Mouse (Mus musculus) embryonic facial prominence, embryonic 15.5 days (tissue): ENCODE data around the gene C1qtnf3. TPM values are rescaled to one million over a fixed set of nuclear protein-coding genes. Genes with fewer than 3 reads are reported as not detected.

Experiments
- ATAC-seq: fragments of 200-750 bp; cut with Nextera tagmentation; 2 replicates; pipeline ENCODE4 v1.8.0; 2017; ENCODE audit warnings: low read depth, moderate TSS enrichment; ENCODE audit not compliant: insufficient number of reproducible peaks, low FRiP score, low TSS enrichment
- H3K27ac ChIP-seq: fragments of 300-500 bp; sonication (generic); replicated peaks from 2 replicates; pipeline ENCODE4 v1.5.1; 2015; ENCODE audit warnings: mild to moderate bottlenecking, inconsistent platforms
- H3K27me3 ChIP-seq: fragments of 300-500 bp; sonication (generic); 2 replicates; pipeline ENCODE4 v1.6.1; 2015; ENCODE audit warnings: inconsistent platforms
- H3K36me3 ChIP-seq: fragments of 300-500 bp; sonication (generic); 2 replicates; pipeline ENCODE4 v1.6.1; 2015; ENCODE audit warnings: mild to moderate bottlenecking, inconsistent platforms
- H3K4me1 ChIP-seq: fragments of 300-500 bp; sonication (generic); 2 replicates; pipeline ENCODE4 v1.6.1; 2015; ENCODE audit warnings: inconsistent platforms
- H3K4me2 ChIP-seq: fragments of 300-500 bp; sonication (generic); replicated peaks from 2 replicates; pipeline ENCODE4 v1.6.1; 2015; ENCODE audit warnings: mild to moderate bottlenecking, inconsistent platforms
- H3K4me3 ChIP-seq: fragments of 300-500 bp; sonication (generic); replicated peaks from 2 replicates; pipeline ENCODE4 v1.5.1; 2015; ENCODE audit warnings: mild to moderate bottlenecking, inconsistent platforms
- H3K9ac ChIP-seq: fragments of 300-500 bp; sonication (generic); 2 replicates; pipeline ENCODE4 v1.6.1; 2015; ENCODE audit warnings: inconsistent platforms
- H3K9me3 ChIP-seq: fragments of 300-500 bp; sonication (generic); replicated peaks from 2 replicates; pipeline ENCODE4 v1.6.1; 2016; ENCODE audit warnings: inconsistent platforms
- WGBS: fragments of 180-500 bp; shearing (Covaris S2); methylation state at CpG from one replicate; pipeline ENCODE4 v1.1.7; 2015; 5-methylcytosine and 5-hydroxymethylcytosine counted together
- polyA plus RNA-seq: library from polyadenylated mRNA; unstranded; fragments of >200 nt; fragmentation: Nextera tagmentation; extraction: Ambion mirVana; gene quantifications from 2 replicates; pipeline ENCODE4 v1.2.1, GENCODE M21; 2015

C1qtnf3 gene
- polyA plus RNA-seq, 1 experiment from 2014 or later, result 44.5 TPM

DNA sequence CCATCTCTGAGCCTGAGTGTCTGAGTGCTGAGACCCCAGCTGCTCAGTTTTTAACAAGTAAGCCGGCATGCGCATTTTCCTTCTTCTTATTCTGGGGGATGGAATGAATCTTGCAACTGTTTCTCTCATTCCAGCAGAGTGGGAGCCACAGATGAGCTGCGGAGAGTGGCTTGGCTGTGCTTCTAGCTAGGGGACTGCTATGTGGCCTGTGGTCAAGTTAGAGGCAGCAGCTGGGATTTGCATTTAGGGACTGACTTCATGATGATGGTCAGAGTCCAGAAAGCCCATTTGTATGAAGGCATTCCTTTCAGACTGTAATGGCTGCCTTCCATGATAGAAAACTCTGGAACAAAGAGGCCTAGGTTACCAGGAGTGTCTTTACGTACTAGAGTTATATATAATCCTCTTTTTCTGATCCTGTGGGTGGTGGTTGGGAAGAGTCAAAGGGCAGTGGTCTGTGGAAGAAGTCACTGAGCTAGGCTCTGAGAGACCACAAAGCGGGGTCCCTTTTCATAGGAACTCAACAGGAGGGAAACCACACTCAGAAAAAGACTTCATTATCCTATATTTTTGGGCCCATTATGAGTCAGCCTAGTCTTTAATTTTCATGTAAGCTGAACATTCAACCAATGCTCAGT is 23.4 kb upstream of the C1qtnf3 start:
- Histone ChIP-seq H3K4me1 (no peaks in the 10 kb centered on the region), H3K27me3 (no peaks in the 10 kb centered on the region), H3K36me3 (no peaks in the 10 kb centered on the region), H3K4me3 (no peak overlapping the region), H3K4me2 (no peak overlapping the region), H3K27ac (no peak overlapping the region), H3K9me3 (no peaks in the 10 kb centered on the region), H3K9ac (no peak overlapping the region)
- 78% methylated on average over 5 of the region's 5 CpGs for WGBS
- ATAC-seq, result peak; percentile 75

GRCm38 (mm10) chr15:10933930-10934329 is 18.2 kb upstream of the C1qtnf3 start:
- ATAC-seq, result no peak
- Histone ChIP-seq H3K4me2 (no peak overlapping the region), H3K9ac (no peak overlapping the region), H3K9me3 (no peaks in the 10 kb centered on the region), H3K27me3 (no peaks in the 10 kb centered on the region), H3K27ac (no peak overlapping the region), H3K36me3 (no peaks in the 10 kb centered on the region), H3K4me3 (no peak overlapping the region), H3K4me1 (no peaks in the 10 kb centered on the region)
- 60% methylated on average over 1 of the region's 1 CpGs for WGBS

DNA sequence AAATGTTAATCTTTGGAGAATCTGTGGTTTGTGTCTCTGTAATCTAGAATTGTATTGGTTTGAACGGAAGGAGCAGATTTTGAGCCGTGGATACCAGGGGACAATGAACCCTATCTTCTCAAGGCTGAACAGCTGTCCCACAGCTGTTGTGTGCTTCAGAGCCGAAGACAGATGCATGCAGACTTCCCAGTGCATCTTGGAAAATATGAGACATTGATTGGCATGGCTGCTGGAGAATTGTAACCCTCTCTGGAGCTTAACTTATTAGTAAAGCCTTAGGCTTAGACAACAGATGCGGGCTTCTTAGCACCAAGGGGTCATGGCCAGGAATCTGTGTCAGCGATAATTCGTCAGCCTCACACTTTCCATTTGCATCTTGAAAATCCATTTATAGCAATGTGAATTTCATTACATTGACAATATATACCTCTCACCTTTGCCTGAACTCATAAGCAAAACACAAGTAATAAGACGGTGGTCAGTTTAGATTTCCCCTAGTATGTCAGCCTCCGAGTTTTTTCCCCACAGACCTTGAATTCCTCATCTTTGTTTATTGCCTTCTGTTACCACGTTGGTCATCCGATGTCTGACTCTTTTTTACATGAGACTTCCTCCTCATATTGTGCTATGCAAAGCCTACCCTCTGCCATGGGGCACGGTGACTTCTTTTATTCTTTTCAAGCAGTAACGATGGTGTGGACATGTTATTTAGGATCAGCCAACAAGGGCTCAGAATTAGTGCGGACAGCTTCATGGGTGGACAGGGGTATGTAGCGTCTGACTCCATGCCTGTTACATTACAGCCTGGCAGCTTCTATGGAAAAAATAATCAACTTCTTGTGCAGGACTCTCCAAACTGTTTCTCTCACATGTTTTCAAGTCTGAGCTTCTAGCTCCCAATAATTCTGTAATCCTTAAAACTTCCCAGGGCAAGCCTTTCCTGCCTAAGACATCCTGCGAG is 11.7 kb upstream of the C1qtnf3 start:
- peak; percentile 79 for ATAC-seq
- H3K9me3 ChIP-seq, result no peaks in the 10 kb centered on the region
- H3K4me1 ChIP-seq, result 0 out of 2 replicates have a peak, but pooled peaks cover 13% of the 10 kb centered on the region
- no peaks in the 10 kb centered on the region for H3K36me3 ChIP-seq
- H3K27ac ChIP-seq, result peak overlapping the region; percentile 82
- H3K9ac ChIP-seq, result no peak overlapping the region
- no peak overlapping the region for H3K4me2 ChIP-seq
- H3K4me3 ChIP-seq, result no peak overlapping the region
- H3K27me3 ChIP-seq, result no peaks in the 10 kb centered on the region
- 47% methylated on average over 15 of the region's 15 CpGs for WGBS

- H3K27ac ChIP-seq, result peak overlapping the region; percentile 82; the same call in 1 of the 2 replicates
- no peaks in the 10 kb centered on the region for H3K36me3 ChIP-seq
- ATAC-seq, result no peak
- no peaks in the 10 kb centered on the region for H3K9me3 ChIP-seq
- H3K27me3 ChIP-seq, result no peaks in the 10 kb centered on the region
- no peak overlapping the region for H3K9ac ChIP-seq
- no peak overlapping the region for H3K4me3 ChIP-seq
- H3K4me2 ChIP-seq, result no peak overlapping the region
- H3K4me1 ChIP-seq, result 0 out of 2 replicates have a peak, but pooled peaks cover 13% of the 10 kb centered on the region
- WGBS, result 53% methylated on average over 6 of the region's 6 CpGs
These were observed 10.2 kb upstream of the C1qtnf3 start for GRCm38 (mm10) chr15:10941901-10942300.

- no peaks in the 10 kb centered on the region for H3K9me3 ChIP-seq
- no peaks in the 10 kb centered on the region for H3K27me3 ChIP-seq
- no peak overlapping the region for H3K4me2 ChIP-seq
- H3K4me1 ChIP-seq, result peaks cover 12% of the 10 kb centered on the region
- WGBS, result 74% methylated on average over 1 of the region's 1 CpGs
- H3K27ac ChIP-seq, result no peak overlapping the region
- no peaks in the 10 kb centered on the region for H3K36me3 ChIP-seq
- no peak overlapping the region for H3K9ac ChIP-seq
- peak; percentile 51; the same call in 1 of the 2 replicates for ATAC-seq
- no peak overlapping the region for H3K4me3 ChIP-seq
These were observed 4.3 kb upstream of the C1qtnf3 start for GRCm38 (mm10) chr15:10947852-10948251.

DNA sequence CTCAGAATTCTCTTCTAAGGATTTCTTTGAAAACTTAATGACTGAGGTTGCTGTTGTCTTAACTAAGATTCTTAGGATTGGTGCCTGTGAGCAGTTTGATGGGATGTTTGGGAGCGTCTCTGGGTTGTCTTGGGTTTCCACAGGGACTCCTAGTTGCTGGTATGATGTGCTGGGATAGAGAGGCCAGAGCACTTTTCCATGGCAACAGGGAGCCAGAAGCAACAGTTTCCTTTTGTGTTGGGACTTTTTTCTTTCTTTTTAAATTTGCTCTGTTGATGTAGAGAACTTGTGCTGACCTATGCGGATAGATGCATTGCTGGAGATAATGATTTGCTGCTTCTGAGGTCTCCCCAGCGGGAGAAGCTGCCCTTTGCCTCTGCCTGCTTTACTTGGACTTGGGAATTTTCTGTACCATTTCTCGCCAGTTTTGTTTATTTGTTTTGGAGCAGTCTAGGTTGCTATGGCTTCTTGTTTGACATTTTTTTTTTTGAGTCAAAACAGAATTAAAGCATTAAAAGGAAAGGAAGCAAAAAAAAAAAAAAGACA is 701 bp downstream of the C1qtnf3 start:
- Histone ChIP-seq H3K36me3 (no peaks in the 10 kb centered on the region), H3K4me3 (0 out of 2 replicates have a peak overlapping the region, but pooled peaks have one; percentile 4), H3K4me2 (peak overlapping the region; percentile 19; the same call in 1 of the 2 replicates), H3K27me3 (no peaks in the 10 kb centered on the region), H3K4me1 (peaks cover 19% of the 10 kb centered on the region), H3K9me3 (no peaks in the 10 kb centered on the region), H3K27ac (peak overlapping the region; percentile 69), H3K9ac (no peak overlapping the region)
- no peak for ATAC-seq
- 55% methylated on average over 4 of the region's 4 CpGs for WGBS

GRCm38 (mm10) chr15:10953465-10953864 is 1.3 kb downstream of the C1qtnf3 start:
- no peak overlapping the region for H3K9ac ChIP-seq
- peaks cover 19% of the 10 kb centered on the region for H3K4me1 ChIP-seq
- peak; percentile 75 for ATAC-seq
- no peaks in the 10 kb centered on the region for H3K36me3 ChIP-seq
- no peak overlapping the region for H3K4me3 ChIP-seq
- H3K4me2 ChIP-seq, result no peak overlapping the region
- H3K9me3 ChIP-seq, result no peaks in the 10 kb centered on the region
- H3K27ac ChIP-seq, result no peak overlapping the region
- whole genome bisulfite sequencing, result 59% methylated on average over 1 of the region's 1 CpGs
- no peaks in the 10 kb centered on the region for H3K27me3 ChIP-seq

DNA sequence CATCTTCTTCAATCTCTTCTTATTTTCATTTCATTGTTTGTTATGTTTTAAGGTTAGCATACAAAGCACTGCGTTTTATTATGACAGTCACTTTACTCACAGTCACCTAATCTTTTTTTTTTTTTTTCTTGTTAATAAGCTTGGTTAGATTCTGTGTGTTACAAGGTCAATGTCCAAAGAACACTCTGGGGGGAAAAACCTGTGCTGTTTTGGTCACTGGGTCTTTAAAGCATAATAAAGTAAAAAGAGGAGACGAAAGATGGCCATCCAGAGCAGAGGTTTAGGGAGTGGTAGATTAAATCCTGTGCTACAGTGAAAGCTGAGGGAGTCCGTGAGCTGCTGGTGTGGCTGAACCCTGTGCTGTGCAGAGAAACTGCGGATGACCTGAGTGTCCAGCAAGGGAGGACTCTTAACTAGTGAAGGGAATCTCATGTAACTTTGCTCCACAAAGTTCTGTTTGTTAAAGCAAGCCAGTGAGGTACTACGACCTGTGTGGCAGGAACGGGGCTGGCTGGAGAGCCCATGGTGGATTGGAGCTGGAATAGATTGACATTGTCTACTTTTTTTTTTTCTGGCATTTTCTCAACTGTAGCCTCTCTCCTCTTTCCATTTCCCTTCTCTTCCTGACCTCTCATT is 2.4 kb downstream of the C1qtnf3 start:
- Histone ChIP-seq H3K9ac (no peak overlapping the region), H3K27ac (no peak overlapping the region), H3K36me3 (no peaks in the 10 kb centered on the region), H3K4me1 (peaks cover 19% of the 10 kb centered on the region), H3K4me2 (no peak overlapping the region), H3K9me3 (no peaks in the 10 kb centered on the region), H3K27me3 (no peaks in the 10 kb centered on the region), H3K4me3 (no peak overlapping the region)
- 86% methylated on average over 6 of the region's 6 CpGs for WGBS
- no peak for ATAC-seq

DNA sequence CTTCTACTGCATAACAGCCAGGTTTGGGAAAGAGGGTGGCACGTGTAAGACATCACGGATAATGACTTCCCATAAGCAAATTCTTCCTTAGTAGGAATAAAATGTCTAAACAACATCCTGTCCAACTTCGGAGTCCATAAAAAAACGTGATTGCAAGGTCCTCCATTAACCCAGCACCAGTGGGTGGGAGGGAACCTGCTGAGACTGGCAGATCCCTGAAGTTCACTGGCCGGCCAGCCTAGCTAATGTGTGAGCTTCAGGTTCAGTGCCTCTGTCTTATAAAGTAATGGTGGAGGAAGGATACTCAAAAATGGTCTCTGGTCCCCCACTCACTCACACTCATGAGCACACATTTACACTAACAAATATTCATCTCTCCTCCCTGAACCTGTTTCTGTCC is 3.0 kb downstream of the C1qtnf3 start:
- H3K4me1 ChIP-seq, result peaks cover 19% of the 10 kb centered on the region
- H3K9me3 ChIP-seq, result no peaks in the 10 kb centered on the region
- no peak for ATAC-seq
- H3K9ac ChIP-seq, result no peak overlapping the region
- WGBS, result 64% methylated on average over 5 of the region's 5 CpGs
- H3K27ac ChIP-seq, result no peak overlapping the region
- no peaks in the 10 kb centered on the region for H3K36me3 ChIP-seq
- H3K27me3 ChIP-seq, result no peaks in the 10 kb centered on the region
- H3K4me2 ChIP-seq, result no peak overlapping the region
- H3K4me3 ChIP-seq, result no peak overlapping the region

DNA sequence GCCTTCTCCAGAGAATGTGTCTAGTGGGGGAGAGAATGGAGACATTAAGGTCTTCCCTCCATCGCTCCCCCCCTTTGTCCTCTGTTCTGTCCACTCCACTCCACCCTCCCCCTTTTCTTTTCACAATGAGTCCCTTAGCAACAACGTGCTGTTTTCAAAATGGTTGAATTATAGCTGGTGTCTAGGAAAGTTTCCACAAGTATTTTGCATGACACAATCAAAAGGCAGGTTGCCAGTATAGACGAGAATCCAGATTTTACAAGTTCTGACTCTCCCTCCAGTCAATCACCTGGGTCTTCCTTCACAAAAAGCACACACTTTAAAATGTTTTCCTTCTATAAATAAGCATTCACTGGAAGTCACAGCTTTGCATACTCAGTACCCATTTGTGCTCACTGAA is 4.6 kb downstream of the C1qtnf3 start:
- H3K4me1 ChIP-seq, result peaks cover 18% of the 10 kb centered on the region
- WGBS, result 55% methylated on average over 3 of the region's 3 CpGs
- no peak overlapping the region for H3K4me3 ChIP-seq
- H3K9me3 ChIP-seq, result no peaks in the 10 kb centered on the region
- no peaks in the 10 kb centered on the region for H3K36me3 ChIP-seq
- no peak overlapping the region for H3K4me2 ChIP-seq
- H3K9ac ChIP-seq, result no peak overlapping the region
- no peaks in the 10 kb centered on the region for H3K27me3 ChIP-seq
- no peak for ATAC-seq
- no peak overlapping the region for H3K27ac ChIP-seq
